Mouse (Mus musculus) CH12F3 (cell line): ENCODE measurements around the gene Tgm1.
"Not testable (repeated sequence)": the region's sequence is repeated elsewhere in the genome, so short reads cannot be mapped to it uniquely, and the experiment has no call there.

Experiments used
- in situ Hi-C: fragments of 300-500 bp; cut with MboI; formaldehyde crosslinking; loops from 2 replicates; pipeline ENCODE4 v1.14.3; 2020; ENCODE audit warnings: low sequenced_read_pairs

The Tgm1 gene

GRCm38 (mm10) chr14:55713729-55714122, at the start of gene Tgm1:
TSS of gene Tgm1 (minus strand) at chr14:55713926.
- in situ Hi-C loops, result no loop called here

- in situ Hi-C loops, result no loop called here
These were observed 49.4 kb upstream of the Tgm1 start for GRCm38 (mm10) chr14:55763166-55763565.

GRCm38 (mm10) chr14:55762001-55762821, 48.5 kb upstream of the Tgm1 start:
- in situ Hi-C loops, result no loop called here

- in situ Hi-C loops, result no loop called here
These were observed 47.4 kb upstream of the Tgm1 start, which contains the start of gene Ltb4r2 for GRCm38 (mm10) chr14:55761163-55761562. TSS of gene Ltb4r2 (plus strand) at chr14:55761428.

- in situ Hi-C loops, result not testable (repeated sequence)
These were observed 46.4 kb upstream of the Tgm1 start for GRCm38 (mm10) chr14:55760156-55760555.

- in situ Hi-C loops, result loop anchor here (10.0 kb wide), 1 partner anchor 74 kb away; the partner anchor contains the start of gene Tinf2
These were observed 44.6 kb upstream of the Tgm1 start, which contains the start of gene Cideb for GRCm38 (mm10) chr14:55758363-55758784. TSS of gene Cideb (minus strand) at chr14:55758458.

GRCm38 (mm10) chr14:55757566-55757965, 43.8 kb upstream of the Tgm1 start:
- in situ Hi-C loops, result loop anchor here (10.0 kb wide), 1 partner anchor 73 kb away; the partner anchor contains the start of gene Tinf2

- in situ Hi-C loops, result no loop called here
These were observed 33.5 kb upstream of the Tgm1 start for GRCm38 (mm10) chr14:55747051-55747847.

- in situ Hi-C loops, result no loop called here
These were observed 32.1 kb upstream of the Tgm1 start for GRCm38 (mm10) chr14:55745861-55746237.

GRCm38 (mm10) chr14:55745180-55745860, 31.6 kb upstream of the Tgm1 start, which contains the start of the genes Dhrs1 and Nop9:
TSS of gene Dhrs1 (minus strand) at chr14:55745690.
TSS of gene Nop9 (plus strand) at chr14:55745693.
- in situ Hi-C loops, result no loop called here

GRCm38 (mm10) chr14:55743711-55744110, 30.0 kb upstream of the Tgm1 start:
- in situ Hi-C loops, result no loop called here

GRCm38 (mm10) chr14:55737086-55737687, 23.5 kb upstream of the Tgm1 start:
- in situ Hi-C loops, result no loop called here

GRCm38 (mm10) chr14:55735758-55736157, 22.0 kb upstream of the Tgm1 start:
- in situ Hi-C loops, result no loop called here

GRCm38 (mm10) chr14:55735334-55735733, 21.6 kb upstream of the Tgm1 start:
- in situ Hi-C loops, result no loop called here

- in situ Hi-C loops, result no loop called here
These were observed 21.1 kb upstream of the Tgm1 start for GRCm38 (mm10) chr14:55734869-55735268.

GRCm38 (mm10) chr14:55733889-55734288, 20.2 kb upstream of the Tgm1 start:
- in situ Hi-C loops, result no loop called here

- in situ Hi-C loops, result no loop called here
These were observed 16.9 kb upstream of the Tgm1 start for GRCm38 (mm10) chr14:55730531-55731032.

GRCm38 (mm10) chr14:55730116-55730515, 16.4 kb upstream of the Tgm1 start:
- in situ Hi-C loops, result no loop called here

GRCm38 (mm10) chr14:55727889-55728685, 14.4 kb upstream of the Tgm1 start:
- in situ Hi-C loops, result no loop called here
